Mouse (Mus musculus): ENCODE results near the gene Gm12185. TPM values are rescaled to one million over a fixed set of nuclear protein-coding genes. Genes with fewer than 3 reads are reported as not detected.
"Not testable (repeated sequence)": the region's sequence is repeated elsewhere in the genome, so short reads cannot be mapped to it uniquely, and the experiment has no call there.

Gm12185 gene
- polyA plus RNA-seq, 1 experiment from 2014 or later: not detected

DNA sequence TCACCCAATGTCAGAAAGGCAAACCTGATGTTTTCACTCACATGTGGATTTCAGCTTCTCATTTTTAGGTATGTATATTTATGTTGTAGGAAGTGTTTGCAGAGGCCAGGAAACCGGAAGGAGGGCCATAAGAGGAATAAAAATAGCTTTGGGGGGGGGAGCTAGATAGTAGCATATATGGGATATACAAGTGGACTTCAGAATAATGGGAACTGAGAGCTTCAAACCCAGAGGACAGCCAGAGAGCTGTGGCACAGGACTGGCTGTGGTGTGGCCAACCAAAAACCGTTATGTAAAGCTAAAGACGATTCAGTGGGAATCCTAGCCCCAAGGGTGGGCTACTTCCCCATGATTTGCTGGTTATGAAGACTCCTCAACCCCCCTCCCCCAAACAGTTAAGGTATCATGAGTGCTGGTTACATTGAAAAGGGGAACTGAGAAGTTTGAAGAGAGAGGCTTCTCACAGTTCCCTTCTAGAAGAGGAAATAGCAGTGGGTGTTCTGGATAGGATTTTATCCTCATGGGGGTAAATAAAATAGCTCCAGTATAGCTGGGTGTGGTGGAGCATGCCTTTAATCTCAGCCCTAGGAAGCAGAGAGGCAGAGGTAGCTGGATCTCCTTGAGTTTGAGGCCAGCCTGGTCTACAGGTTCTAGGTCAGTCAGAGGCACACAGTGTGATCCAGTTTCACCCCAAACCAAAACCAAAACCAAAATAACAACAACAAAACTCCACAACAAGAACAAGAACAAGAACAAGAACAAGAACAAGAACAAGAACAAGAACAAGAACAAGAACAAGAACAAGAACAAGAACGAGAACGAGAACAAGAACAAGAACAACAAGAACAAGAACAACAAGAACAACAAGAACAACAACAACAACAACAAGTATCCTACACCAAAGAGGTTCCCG lies 91.1 kb downstream of the Gm12185 start:
- not testable (repeated sequence) for H3K4me1 ChIP-seq; H3K9me3 ChIP-seq; H3K4me3 ChIP-seq; H3K36me3 ChIP-seq; H3K27me3 ChIP-seq (ENCODE audit: insufficient read depth, poor library complexity, severe bottlenecking); DNase-seq (ENCODE audit: low spot score); H3K27ac ChIP-seq
- WGBS: 76% methylated on average over 6 of the region's 6 CpGs

DNA sequence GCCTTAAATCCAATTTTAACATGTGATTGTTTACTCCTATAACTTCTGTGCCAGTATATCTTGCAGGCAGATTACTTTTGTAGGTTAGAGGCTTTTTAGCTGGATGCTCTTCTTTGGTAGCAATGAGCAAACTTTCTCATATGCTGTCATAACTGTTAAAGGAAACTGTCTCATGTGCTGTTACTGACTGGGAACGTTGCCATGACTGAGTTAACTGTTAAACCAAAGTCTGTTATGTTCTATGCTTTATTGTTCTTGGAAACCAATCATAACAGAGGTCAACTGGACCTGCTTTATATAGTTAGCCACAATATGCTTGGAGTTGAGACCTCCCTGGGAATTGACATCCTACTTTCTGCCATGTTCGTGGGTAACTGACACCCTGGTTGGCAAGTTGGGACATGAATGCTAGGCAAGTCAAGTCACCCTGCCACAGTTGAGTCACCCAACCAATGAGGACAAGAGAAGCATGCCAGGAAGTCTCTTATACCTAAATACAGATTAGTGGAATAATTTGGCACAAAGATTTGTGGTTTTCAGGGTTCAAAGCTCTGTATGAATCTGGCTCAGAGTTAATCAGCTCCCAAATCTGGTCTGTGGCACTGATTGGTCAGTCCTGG lies 93.1 kb downstream of the Gm12185 start:
- no peaks in the 10 kb centered on the region for H3K9me3 ChIP-seq
- 72% methylated on average over 2 of the region's 2 CpGs for WGBS
- H3K27me3 ChIP-seq (ENCODE audit: insufficient read depth, poor library complexity, severe bottlenecking): no peaks in the 10 kb centered on the region
- no peak overlapping the region for H3K27ac ChIP-seq
- H3K4me1 ChIP-seq: no peaks in the 10 kb centered on the region
- H3K36me3 ChIP-seq: no peaks in the 10 kb centered on the region
- no peak for DNase-seq (ENCODE audit: low spot score)
- H3K4me3 ChIP-seq: no peak overlapping the region

DNA sequence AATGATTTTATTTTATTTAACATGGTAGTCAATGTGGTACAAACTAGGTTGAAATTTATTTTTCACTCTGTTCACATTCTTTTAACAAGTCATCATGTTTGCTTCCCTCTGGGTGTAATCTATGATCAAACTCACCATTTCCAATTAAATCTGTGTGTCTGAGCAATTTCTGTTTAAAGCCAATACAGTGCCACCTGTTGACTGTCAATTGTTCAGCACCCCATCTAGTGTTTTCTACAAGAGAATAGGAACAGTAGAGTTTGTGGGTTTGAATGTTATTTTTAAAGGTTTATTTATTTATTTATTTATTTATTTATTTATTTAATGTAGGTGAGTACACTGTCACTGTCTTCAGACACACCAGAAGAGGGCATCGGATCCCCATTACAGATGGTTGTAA lies 115.3 kb downstream of the Gm12185 start:
- peaks cover 14% of the 10 kb centered on the region for H3K4me1 ChIP-seq
- no peaks in the 10 kb centered on the region for H3K9me3 ChIP-seq
- no peak for DNase-seq (ENCODE audit: low spot score)
- 94% methylated on average over 1 of the region's 1 CpGs for WGBS
- H3K36me3 ChIP-seq: no peaks in the 10 kb centered on the region
- H3K27me3 ChIP-seq (ENCODE audit: insufficient read depth, poor library complexity, severe bottlenecking): no peaks in the 10 kb centered on the region; the same call in 1 of the 2 replicates
- no peak overlapping the region for H3K4me3 ChIP-seq
- no peak overlapping the region for H3K27ac ChIP-seq

DNA sequence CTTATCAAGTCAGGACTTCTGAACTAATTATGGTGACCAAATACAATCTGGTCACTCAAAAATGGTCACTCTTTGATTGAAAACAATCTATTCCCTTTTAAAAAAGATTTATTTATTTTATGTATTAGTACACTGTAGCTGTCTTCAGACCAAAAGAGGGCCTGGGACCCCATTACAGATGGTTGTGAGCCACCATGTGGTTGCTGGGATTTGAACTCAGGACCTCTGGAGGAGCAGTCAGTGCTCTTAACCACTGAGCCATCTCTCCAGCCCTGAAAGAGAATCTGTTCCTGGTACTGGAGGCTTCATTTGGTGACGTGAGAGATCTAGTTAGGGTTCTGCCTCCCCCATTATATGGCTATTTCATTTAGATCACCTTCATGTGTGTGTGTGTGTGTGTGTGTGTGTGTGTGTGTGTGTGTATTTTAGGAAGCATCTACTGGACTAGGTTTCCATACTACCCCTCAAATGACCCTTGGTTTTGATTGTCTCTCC lies 116.6 kb downstream of the Gm12185 start:
- H3K9me3 ChIP-seq; H3K4me3 ChIP-seq; H3K27ac ChIP-seq; H3K27me3 ChIP-seq (ENCODE audit: insufficient read depth, poor library complexity, severe bottlenecking); DNase-seq (ENCODE audit: low spot score); H3K36me3 ChIP-seq: not testable (repeated sequence)
- H3K4me1 ChIP-seq: peaks cover 24% of the 10 kb centered on the region
- WGBS: 60% methylated on average over 1 of the region's 1 CpGs

DNA sequence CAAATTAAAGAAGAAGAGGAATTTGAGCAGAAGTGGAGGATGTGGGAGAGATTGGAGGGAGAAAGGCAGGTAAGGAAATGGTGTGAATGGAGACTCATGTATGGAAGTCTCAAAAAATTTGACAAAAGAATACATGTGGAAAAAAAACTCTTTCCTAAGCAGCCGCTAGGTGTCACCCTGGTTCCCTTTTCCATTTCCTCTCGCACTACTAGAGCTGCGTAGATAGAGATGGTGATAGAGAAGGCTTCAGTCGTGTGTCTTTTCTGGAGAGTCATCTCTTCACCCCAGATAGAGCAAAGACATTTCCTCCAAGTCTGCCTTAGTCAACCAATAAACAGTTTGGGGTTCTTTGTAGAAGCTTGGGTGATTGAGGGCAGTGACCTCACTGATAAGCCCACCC lies 117.6 kb downstream of the Gm12185 start:
- DNase-seq (ENCODE audit: low spot score): no peak
- Histone ChIP-seq H3K27me3 (ENCODE audit: insufficient read depth, poor library complexity, severe bottlenecking) (no peaks in the 10 kb centered on the region; the same call in 1 of the 2 replicates), H3K9me3 (no peaks in the 10 kb centered on the region), H3K4me1 (peaks cover 29% of the 10 kb centered on the region), H3K27ac (no peak overlapping the region), H3K4me3 (no peak overlapping the region), H3K36me3 (no peaks in the 10 kb centered on the region)
- WGBS: 0% methylated on average over 4 of the region's 4 CpGs

DNA sequence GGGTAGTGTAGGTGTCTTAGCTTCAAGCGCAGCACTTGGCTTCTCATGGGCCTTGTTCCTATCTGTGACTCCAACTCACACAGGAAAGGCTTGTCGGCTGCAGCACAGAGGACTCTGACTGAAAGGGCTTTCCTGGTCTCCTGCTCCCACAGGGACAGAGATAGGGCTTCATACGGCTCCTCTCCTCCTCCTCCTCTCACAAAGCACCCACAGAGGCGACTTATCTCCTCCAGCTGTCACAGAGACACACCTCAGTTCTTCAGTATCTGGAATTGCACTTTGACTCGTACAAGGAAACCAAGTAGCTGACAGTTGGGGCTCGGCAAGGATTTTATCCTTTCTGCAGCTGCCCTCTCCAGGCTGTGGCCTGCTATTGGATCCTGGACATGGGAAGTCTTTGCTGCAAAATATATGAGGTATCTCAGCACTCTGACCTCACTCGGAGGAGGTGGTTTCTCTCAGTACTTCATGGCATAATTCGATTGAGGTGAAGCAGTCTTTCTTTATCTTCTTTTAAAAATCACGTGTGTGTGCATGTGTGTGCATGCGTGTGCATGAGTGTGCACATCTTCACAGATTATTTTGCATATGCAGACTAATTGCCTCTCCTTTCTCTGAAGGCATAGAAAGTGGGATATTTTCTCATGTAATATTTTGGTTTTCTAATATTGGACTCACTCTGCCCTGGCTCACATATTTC lies 118.3 kb downstream of the Gm12185 start:
- peaks cover 35% of the 10 kb centered on the region for H3K4me1 ChIP-seq
- H3K9me3 ChIP-seq: no peaks in the 10 kb centered on the region
- WGBS: 38% methylated on average over 10 of the region's 10 CpGs
- H3K36me3 ChIP-seq: no peaks in the 10 kb centered on the region
- H3K4me3 ChIP-seq: no peak overlapping the region
- no peaks in the 10 kb centered on the region; the same call in 1 of the 2 replicates for H3K27me3 ChIP-seq (ENCODE audit: insufficient read depth, poor library complexity, severe bottlenecking)
- no peak for DNase-seq (ENCODE audit: low spot score)
- 0 out of 2 replicates have a peak overlapping the region, but pooled peaks have one; percentile 16 for H3K27ac ChIP-seq

DNA sequence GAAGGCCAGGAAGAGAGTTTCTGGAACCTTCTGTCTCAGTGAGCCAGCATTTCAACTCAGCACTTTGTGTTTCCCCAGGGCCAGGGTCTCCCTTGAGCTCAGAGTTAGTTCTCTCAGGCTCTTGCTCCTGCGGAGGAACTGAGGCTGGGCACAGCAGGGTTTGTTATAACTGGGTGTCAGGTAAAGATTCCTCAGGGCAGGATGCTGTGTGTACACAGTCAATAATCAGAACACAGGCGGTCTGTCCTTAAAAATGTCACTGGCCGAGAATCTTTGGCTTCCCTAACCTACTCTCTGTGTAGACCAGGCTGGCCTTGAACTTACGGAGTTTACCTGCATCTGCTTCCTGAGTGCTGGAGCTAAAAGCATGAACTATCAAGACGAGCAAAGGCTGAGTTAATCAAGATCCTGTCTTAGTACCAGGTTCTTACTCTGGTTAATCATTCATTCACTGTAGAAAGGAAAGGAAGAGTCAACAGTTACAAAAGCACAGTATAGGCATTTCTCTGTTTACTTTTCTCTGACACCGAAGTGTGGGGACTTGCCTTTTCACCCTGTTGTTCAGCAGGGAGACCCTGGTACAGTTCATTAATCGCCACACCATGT lies 119.2 kb downstream of the Gm12185 start:
- Histone ChIP-seq H3K4me1 (peaks cover 35% of the 10 kb centered on the region), H3K36me3 (no peaks in the 10 kb centered on the region), H3K27me3 (ENCODE audit: insufficient read depth, poor library complexity, severe bottlenecking) (no peaks in the 10 kb centered on the region; the same call in 1 of the 2 replicates), H3K9me3 (no peaks in the 10 kb centered on the region), H3K4me3 (no peak overlapping the region), H3K27ac (peak overlapping the region; percentile 85; the same call in 1 of the 2 replicates)
- no peak for DNase-seq (ENCODE audit: low spot score)
- WGBS: 79% methylated on average over 7 of the region's 7 CpGs

DNA sequence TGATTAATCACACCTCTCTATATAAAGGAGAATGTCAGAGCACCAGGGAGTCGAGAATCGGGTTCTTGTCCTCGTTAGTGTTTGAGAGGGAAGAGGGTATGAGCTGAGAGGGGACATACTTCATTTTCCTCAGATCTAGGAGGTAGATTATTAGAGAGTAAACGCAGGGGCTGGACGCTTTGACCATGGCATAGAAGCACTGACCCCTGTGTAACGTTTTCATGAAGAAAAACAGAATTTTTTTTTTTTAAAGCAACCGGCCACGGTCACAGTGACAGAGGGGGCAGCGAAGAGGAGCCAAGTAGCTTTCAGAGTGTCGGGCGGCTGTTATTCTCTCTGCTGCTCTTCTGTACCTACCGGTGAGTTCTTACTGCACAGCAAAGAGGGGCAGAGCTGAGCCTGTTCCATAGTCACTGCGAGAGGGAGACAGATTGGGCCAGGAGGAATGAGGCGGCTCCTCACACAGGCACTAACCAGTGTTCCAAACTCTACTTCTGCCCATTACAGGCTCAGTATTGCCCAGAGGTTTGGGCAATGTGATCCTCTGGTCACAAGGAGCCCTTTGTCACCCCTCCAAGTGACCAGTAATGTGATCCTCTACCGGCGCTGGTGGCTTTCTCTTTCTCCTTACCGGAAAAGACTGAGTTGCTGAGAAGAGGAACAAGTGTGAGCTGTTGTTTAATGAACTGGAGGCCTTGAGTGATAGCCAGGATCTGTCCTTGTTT lies 120.0 kb downstream of the Gm12185 start:
- DNase-seq (ENCODE audit: low spot score): no peak
- H3K27ac ChIP-seq: peak overlapping the region; percentile 85
- H3K9me3 ChIP-seq: no peaks in the 10 kb centered on the region
- peak overlapping the region; percentile 65 for H3K4me3 ChIP-seq
- H3K36me3 ChIP-seq: no peaks in the 10 kb centered on the region
- peaks cover 35% of the 10 kb centered on the region for H3K4me1 ChIP-seq
- no peaks in the 10 kb centered on the region; the same call in 1 of the 2 replicates for H3K27me3 ChIP-seq (ENCODE audit: insufficient read depth, poor library complexity, severe bottlenecking)
- WGBS: 7% methylated on average over 17 of the region's 17 CpGs

DNA sequence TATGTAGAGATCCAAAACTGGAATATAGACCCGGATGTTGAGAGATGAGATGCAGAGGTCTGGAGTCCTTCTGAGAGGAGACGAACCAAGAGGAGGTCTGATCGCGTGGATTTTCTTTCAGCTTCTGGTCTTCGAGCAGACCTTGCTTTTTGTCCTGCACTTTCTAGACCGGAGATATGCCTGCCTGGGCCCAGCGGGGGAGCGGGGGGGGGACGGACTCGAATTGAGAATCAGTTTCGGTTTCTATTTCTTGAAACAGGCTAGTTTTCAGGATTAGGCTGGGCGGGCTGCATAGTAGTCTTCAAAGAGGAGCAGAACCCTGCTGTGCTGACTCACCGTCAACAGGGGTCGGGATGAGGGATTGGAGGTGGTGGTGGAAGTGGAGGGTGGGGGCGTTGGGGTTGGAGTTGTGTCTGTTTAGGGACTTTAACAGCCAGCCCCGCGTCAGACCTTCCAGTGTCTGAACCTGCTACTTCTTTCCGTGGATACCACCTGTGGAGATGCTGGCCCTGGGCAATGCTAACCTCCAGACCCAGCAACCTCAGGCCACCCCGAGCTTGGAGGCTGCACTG lies 120.7 kb downstream of the Gm12185 start, which contains the start of gene Irgm1:
Gene Irgm1 (minus strand): TSS at position 483 of the 572 bp plus-strand sequence.
- Histone ChIP-seq H3K4me1 (peaks cover 35% of the 10 kb centered on the region), H3K27me3 (ENCODE audit: insufficient read depth, poor library complexity, severe bottlenecking) (no peaks in the 10 kb centered on the region; the same call in 1 of the 2 replicates), H3K27ac (peak within 1 kb of the TSS; percentile 85), H3K9me3 (no peaks in the 10 kb centered on the region), H3K4me3 (peak within 1 kb of the TSS; percentile 65), H3K36me3 (no peaks in the 10 kb centered on the region)
- peak; percentile 87 for DNase-seq (ENCODE audit: low spot score)
- WGBS: 1% methylated on average over 19 of the region's 19 CpGs

DNA sequence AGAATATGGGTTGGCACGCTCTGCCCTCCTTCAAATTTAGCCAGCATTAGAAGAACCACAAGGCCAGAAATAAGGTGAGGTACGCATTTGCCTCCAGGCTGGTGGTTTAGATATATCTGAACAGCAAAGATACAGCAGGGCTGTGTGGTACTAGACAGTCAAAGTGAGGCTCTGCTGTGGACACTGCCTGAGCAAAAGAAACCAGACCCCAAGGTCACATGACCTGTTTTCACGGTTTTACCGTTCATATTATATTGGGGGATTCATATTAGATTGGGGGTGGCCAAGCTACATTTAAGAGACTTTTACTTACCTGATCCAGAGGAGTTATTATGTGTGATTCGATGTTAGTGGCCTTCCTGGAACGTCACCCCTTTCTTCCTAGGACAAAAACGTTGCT lies 121.2 kb downstream of the Gm12185 start:
- Histone ChIP-seq H3K9me3 (no peaks in the 10 kb centered on the region), H3K27ac (peak overlapping the region; percentile 85)

DNA sequence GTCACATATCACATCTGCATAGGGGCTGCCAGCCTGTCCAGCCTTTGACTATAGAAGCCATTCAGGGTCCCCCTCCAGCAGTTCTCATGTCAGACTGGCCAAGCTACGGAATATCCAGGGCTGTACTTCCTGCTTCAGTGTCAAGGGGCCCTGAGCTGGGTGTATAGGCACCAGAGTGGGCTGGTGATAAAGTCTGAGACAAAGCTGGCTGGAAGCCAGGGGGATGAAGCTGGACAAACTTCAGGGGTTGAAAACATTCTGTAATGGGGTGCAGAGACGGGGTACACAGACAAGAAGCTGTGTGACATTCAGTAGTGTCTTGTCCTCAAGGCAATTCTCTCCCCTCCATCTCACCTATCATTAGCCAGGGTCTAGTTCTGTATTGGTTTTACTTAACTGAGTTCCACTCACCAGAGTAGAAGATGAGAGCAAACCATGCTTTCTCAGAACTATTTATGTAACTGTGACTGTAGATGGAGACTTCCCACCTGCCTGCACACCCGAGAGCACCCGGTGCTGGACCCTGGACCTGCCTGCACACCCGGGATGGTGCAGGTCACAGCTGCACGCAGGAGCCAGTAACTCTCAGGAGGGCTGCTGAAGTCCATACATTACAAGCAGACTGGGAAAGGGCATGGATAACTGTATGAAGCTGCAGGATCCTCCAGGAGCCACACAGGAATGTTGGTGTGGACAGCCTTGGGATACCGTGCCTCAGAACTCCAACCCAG lies 122.5 kb downstream of the Gm12185 start:
- H3K27me3 ChIP-seq (ENCODE audit: insufficient read depth, poor library complexity, severe bottlenecking): no peaks in the 10 kb centered on the region; the same call in 1 of the 2 replicates
- peaks cover 35% of the 10 kb centered on the region for H3K4me1 ChIP-seq
- no peaks in the 10 kb centered on the region for H3K9me3 ChIP-seq
- 65% methylated on average over 7 of the region's 7 CpGs for WGBS
- H3K4me3 ChIP-seq: no peak overlapping the region
- no peak for DNase-seq (ENCODE audit: low spot score)
- H3K27ac ChIP-seq: peak overlapping the region; percentile 38; the same call in 1 of the 2 replicates
- no peaks in the 10 kb centered on the region for H3K36me3 ChIP-seq

More for the DNA sequence above, 121.2 kb downstream of the Gm12185 start:
- H3K4me3 ChIP-seq: peak overlapping the region; percentile 65
- H3K36me3 ChIP-seq: no peaks in the 10 kb centered on the region
- no peak for DNase-seq (ENCODE audit: low spot score)
- no peaks in the 10 kb centered on the region; the same call in 1 of the 2 replicates for H3K27me3 ChIP-seq (ENCODE audit: insufficient read depth, poor library complexity, severe bottlenecking)
- peaks cover 35% of the 10 kb centered on the region for H3K4me1 ChIP-seq
- WGBS: 28% methylated on average over 7 of the region's 7 CpGs
